ENCODE assay signal across 7 mouse cellular contexts in genomic region chr10:81572975-81573374, GRCm38 (mm10). TPM values are rescaled to one million over a fixed set of nuclear protein-coding genes. Genes with fewer than 3 reads are reported as not detected.
DNase-seq lines count a peak whose midpoint lies in the region; ATAC-seq and TF ChIP-seq lines count a peak whose summit lies in the region.

No protein-coding gene starts in this region.

- H3K4me3 ChIP-seq in lung, embryonic 16.5 days (ENCODE audit: low read length), result no peak overlapping the region
- H3K4me3 ChIP-seq in lung, adult 2 months (replicated peaks; ENCODE audit: extremely low read depth, low read depth, low read length), result no peak overlapping the region
- H3K4me3 ChIP-seq in intestine, embryonic 14.5 days (ENCODE audit: low read depth, low read length), result no peak overlapping the region

- H3K4me1 ChIP-seq in lung, embryonic 16.5 days (replicated peaks; ENCODE audit: control insufficient read depth, insufficient read depth, low read length), result peaks cover 64% of the 10 kb centered on the region
- H3K4me1 ChIP-seq in lung, adult 2 months (ENCODE audit: control insufficient read depth, insufficient read depth, low read length), result 0 out of 2 replicates have a peak, but pooled peaks cover 5% of the 10 kb centered on the region
- H3K4me1 ChIP-seq in intestine, embryonic 14.5 days (replicated peaks; ENCODE audit: control insufficient read depth, insufficient read depth, low read length), result peaks cover 53% of the 10 kb centered on the region

- 12% methylated on average over 9 of the region's 9 CpGs for WGBS in lung, embryonic 16.5 days
- WGBS in lung, adult 2 months, result 50% methylated on average over 9 of the region's 9 CpGs
- WGBS in intestine, embryonic 14.5 days, result 7% methylated on average over 9 of the region's 9 CpGs

- H3K27ac ChIP-seq in lung, embryonic 16.5 days (ENCODE audit: low read length), result peak overlapping the region; percentile 96
- H3K27ac ChIP-seq in intestine, embryonic 14.5 days (ENCODE audit: low read depth), result no peak overlapping the region

- no peak for DNase-seq in lung, adult 2 months
- peak; percentile 73 for DNase-seq in gastrocnemius, postnatal 25 days
- DNase-seq in intestine, embryonic 14.5 days (ENCODE audit: low spot score), result no peak
- DNase-seq in mesoderm, embryonic 11.5 days (ENCODE audit: low read depth, low spot score), result peak; percentile 19
- no peak for DNase-seq in embryo, embryonic 10 days (ENCODE audit: low spot score)
- no peak for DNase-seq in frontal cortex, postnatal 36 days (ENCODE audit: low spot score in 2 of 2)

- no peak for TF ChIP-seq CTCF in lung, adult 2 months (IDR thresholded peaks at IDR 0.05; ENCODE audit: insufficient read depth, low read length)

- H3K27me3 ChIP-seq in lung, embryonic 16.5 days (ENCODE audit: control insufficient read depth, insufficient read depth, low read depth, low read length), result no peaks in the 10 kb centered on the region
- H3K27me3 ChIP-seq in intestine, embryonic 14.5 days (replicated peaks; ENCODE audit: control insufficient read depth, insufficient read depth, low read length), result peaks cover 13% of the 10 kb centered on the region

- H3K9me3 ChIP-seq in lung, embryonic 16.5 days (ENCODE audit: control insufficient read depth, low read length), result no peaks in the 10 kb centered on the region
- no peaks in the 10 kb centered on the region for H3K9me3 ChIP-seq in intestine, embryonic 14.5 days (ENCODE audit: control insufficient read depth, low read length)

- ATAC-seq in lung, embryonic 16.5 days (ENCODE audit: low read depth), result no peak
- ATAC-seq in intestine, embryonic 14.5 days (replicated peaks; ENCODE audit: low FRiP score, low TSS enrichment, low read depth), result no peak

- TF ChIP-seq POLR2A in lung, adult 2 months (IDR thresholded peaks at IDR 0.05; ENCODE audit: borderline replicate concordance, extremely low read depth, low read depth, low read length), result no peak

- H3K9ac ChIP-seq in lung, embryonic 16.5 days (ENCODE audit: low read length), result no peak overlapping the region
- H3K9ac ChIP-seq in intestine, embryonic 14.5 days (ENCODE audit: low read length), result no peak overlapping the region

- H3K4me2 ChIP-seq in lung, embryonic 16.5 days (ENCODE audit: low read depth, low read length), result no peak overlapping the region
- peak overlapping the region; percentile 80; the same call in 1 of the 2 replicates for H3K4me2 ChIP-seq in intestine, embryonic 14.5 days (ENCODE audit: low read length)

- no peaks in the 10 kb centered on the region for H3K36me3 ChIP-seq in lung, embryonic 16.5 days (ENCODE audit: control insufficient read depth, insufficient read depth, low read length)
- no peaks in the 10 kb centered on the region for H3K36me3 ChIP-seq in intestine, embryonic 14.5 days (ENCODE audit: control insufficient read depth, insufficient read depth, low read length)

RNA-seq across cellular contexts. Expression of gene Tle2, which starts 1.4 kb away (rescaled TPM):
- polyA plus RNA-seq in lung, embryonic 16.5 days (2015; fragmentation: Nextera tagmentation; extraction: Ambion mirVana), result 51.2 and 53.3 TPM in 2 replicates
- 164 and 218 TPM in 2 replicates for polyA plus RNA-seq in lung, adult 2 months (2012; rRNA removed)
- total RNA-seq in gastrocnemius, postnatal 25 days (2021), result 1 to 10 TPM; 5.3 to 6.2 TPM
- polyA plus RNA-seq in intestine, embryonic 14.5 days (2014; fragmentation: Nextera tagmentation; extraction: Ambion mirVana), result 15.8 and 17.8 TPM in 2 replicates

RNA-seq across cellular contexts. Expression of gene Aes, which starts 13.7 kb away (rescaled TPM):
- 377 and 416 TPM in 2 replicates for polyA plus RNA-seq in lung, embryonic 16.5 days (2015; fragmentation: Nextera tagmentation; extraction: Ambion mirVana)
- polyA plus RNA-seq in lung, adult 2 months (2012; rRNA removed), result 1,275 and 1,423 TPM in 2 replicates
- 100 to 1,000 TPM; 845 to 891 TPM for total RNA-seq in gastrocnemius, postnatal 25 days (2021)
- polyA plus RNA-seq in intestine, embryonic 14.5 days (2014; fragmentation: Nextera tagmentation; extraction: Ambion mirVana), result 395 and 515 TPM in 2 replicates

RNA-seq across cellular contexts. Expression of gene Tle6, which starts 27.9 kb away (rescaled TPM):
- 30.1 and 33.8 TPM in 2 replicates for polyA plus RNA-seq in lung, embryonic 16.5 days (2015; fragmentation: Nextera tagmentation; extraction: Ambion mirVana)
- 33.3 and 41.6 TPM in 2 replicates for polyA plus RNA-seq in lung, adult 2 months (2012; rRNA removed)
- total RNA-seq in gastrocnemius, postnatal 25 days (2021), result 1 to 10 TPM; 3.9 to 6.8 TPM
- polyA plus RNA-seq in intestine, embryonic 14.5 days (2014; fragmentation: Nextera tagmentation; extraction: Ambion mirVana), result 15.0 and 21.3 TPM in 2 replicates

RNA-seq across cellular contexts. Expression of gene Gna11, which starts 28.0 kb away (rescaled TPM):
- polyA plus RNA-seq in lung, embryonic 16.5 days (2015; fragmentation: Nextera tagmentation; extraction: Ambion mirVana), result 68.7 and 70.9 TPM in 2 replicates
- polyA plus RNA-seq in lung, adult 2 months (2012; rRNA removed), result 114 and 117 TPM in 2 replicates
- 10 to 100 TPM; 24.8 to 25.9 TPM for total RNA-seq in gastrocnemius, postnatal 25 days (2021)
- 145 and 171 TPM in 2 replicates for polyA plus RNA-seq in intestine, embryonic 14.5 days (2014; fragmentation: Nextera tagmentation; extraction: Ambion mirVana)

RNA-seq across cellular contexts. Expression of gene BC025920, which starts 33.1 kb away (rescaled TPM):
- polyA plus RNA-seq in lung, embryonic 16.5 days (2015; fragmentation: Nextera tagmentation; extraction: Ambion mirVana), result 0.24 and 0.98 TPM in 2 replicates
- 0.57 and 1.1 TPM in 2 replicates for polyA plus RNA-seq in lung, adult 2 months (2012; rRNA removed)
- 1 to 10 TPM; 1.8 to 2.5 TPM for total RNA-seq in gastrocnemius, postnatal 25 days (2021)
- polyA plus RNA-seq in intestine, embryonic 14.5 days (2014; fragmentation: Nextera tagmentation; extraction: Ambion mirVana), result 0.61 and 1.5 TPM in 2 replicates

Comparison
In these comparisons a context has a peak if more than half of its experiments do, and no peak if none do; other contexts are left out.
1. DNase-seq: peak in gastrocnemius, postnatal 25 days (single experiment) and mesoderm, embryonic 11.5 days (single experiment); none in lung, adult 2 months (single experiment), intestine, embryonic 14.5 days (single experiment), embryo, embryonic 10 days (single experiment) and frontal cortex, postnatal 36 days (0 of 2).